Mouse (Mus musculus) right cerebral cortex, postnatal 36 days (tissue): ENCODE measurements around the gene Rplp0.
"Not testable (repeated sequence)": the region's sequence is repeated elsewhere in the genome, so short reads cannot be mapped to it uniquely, and the experiment has no call there.

ENCODE experiments used
- DNase-seq, 2 experiments: peaks; one replicate each; pipeline ENCODE4 v3.0.0; 2022; ENCODE audit warnings: low spot score in 2 of 2, mixed read lengths in 1 of 2

Rplp0 gene

DNA sequence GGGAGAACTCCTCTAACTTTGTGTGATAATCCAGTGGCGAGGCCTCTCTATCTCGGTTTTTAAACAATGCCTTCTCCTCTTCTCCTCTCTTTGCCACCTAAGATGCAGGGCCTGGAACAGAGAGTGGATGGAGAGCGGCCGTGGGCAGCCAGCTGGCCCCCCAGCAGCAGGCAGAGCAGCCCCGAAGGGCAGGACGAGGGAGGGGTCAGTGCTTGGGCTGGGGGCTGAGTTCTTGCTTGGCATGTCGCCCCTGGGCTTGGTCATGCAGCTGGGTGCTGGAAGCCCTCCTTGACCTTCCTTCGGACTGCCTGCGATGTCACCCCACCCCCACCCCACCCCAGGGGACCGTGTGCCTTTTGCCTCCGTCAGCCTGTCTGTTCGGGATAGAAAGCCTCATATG, 7.9 kb upstream of the Rplp0 start:
- no peak for DNase-seq

DNA sequence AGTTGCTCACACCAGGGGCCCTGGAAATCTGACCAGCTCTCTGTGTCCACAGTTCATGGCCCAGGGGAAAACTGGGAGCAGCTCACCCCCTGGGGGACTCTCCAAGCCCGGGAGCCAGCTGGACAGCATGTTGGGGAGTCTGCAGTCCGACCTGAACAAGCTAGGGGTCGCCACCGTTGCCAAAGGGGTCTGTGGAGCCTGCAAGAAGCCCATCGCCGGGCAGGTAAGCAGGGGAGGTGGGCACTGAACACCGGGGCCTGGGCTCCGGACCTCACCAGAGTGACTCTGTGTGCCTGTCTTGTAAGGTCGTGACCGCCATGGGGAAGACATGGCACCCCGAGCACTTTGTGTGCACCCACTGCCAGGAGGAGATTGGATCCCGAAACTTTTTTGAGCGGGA, 7.5 kb upstream of the Rplp0 start:
- no peak for DNase-seq

DNA sequence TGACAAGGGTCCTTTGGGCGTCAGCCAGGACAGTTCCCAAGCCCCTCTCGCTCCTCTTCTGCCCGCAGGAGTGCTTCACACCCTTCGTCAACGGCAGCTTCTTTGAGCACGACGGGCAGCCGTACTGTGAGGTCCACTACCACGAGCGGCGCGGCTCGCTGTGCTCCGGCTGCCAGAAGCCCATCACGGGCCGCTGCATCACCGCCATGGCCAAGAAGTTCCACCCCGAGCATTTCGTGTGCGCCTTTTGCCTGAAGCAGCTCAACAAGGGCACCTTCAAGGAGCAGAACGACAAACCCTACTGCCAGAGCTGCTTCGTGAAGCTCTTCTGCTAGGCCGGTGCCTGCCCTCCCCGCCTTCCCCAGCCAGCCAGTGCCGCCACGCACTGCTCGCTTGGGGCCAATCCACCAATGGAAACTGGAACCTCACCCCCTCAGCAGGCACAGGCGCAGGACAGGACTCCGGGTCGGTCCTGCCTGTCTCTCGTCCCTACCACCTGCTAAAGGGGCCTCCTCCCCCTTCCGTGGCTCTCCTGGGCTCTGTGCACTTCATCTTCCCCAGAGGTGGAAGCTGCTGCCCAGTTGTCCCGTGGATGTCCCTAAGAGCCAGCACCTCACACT, 5.4 kb upstream of the Rplp0 start:
- no peak for DNase-seq

DNA sequence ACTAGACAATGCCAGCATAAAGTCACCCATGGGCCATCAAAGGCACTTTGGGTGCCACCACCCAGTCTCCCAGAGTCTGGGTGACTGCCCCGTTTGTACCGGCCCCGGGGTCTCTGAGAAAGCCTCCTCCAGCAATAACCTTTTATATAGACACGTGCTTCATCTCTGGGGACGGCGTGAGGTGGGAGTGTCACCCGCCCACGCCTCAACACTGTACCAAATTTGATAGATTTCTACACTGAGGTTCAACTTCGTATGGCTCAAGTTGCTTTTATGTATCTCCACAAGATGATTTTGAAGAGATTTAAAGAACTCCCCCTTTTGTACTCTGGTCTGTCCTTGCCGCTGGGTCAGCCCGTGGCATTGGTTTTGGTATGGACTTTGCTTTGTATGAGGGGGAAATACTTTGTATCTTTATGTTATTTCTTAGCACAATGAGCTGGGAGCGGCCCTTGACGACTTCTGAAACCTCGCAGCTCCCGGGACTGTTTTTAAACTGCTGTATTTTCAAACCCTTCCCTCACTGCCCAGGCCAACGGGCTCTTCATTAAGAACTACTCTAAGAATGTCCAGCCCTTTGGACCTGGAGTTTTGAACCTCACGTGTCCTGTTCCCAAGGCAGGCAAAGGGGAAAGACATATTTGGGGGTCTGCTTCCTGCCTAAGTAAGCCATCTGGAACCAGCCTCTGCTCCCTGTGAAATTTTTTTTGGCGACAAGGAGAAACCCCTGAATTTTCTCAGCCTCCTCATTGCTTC, 4.6 kb upstream of the Rplp0 start:
- no peak for DNase-seq

DNA sequence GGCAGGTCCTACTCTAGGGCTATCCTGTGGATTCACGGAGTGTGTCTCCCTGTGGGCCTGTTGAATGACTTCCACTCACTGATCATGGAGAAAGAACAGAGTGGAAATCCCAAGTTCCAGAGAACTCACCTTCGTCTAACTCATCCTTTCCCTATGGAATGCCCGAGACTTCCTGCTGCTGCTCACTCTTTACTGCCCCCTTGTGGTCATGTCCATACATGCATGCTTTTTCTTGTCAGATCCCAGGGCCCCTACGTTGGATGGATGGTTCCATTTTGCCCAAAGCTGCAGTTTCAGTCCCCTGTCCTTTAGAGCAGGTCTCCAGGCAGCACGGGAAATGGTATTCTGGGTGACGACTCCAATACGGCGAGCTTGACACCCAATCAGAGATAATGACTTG, 3.0 kb upstream of the Rplp0 start:
- DNase-seq, result peak; percentile 38 to 43

DNA sequence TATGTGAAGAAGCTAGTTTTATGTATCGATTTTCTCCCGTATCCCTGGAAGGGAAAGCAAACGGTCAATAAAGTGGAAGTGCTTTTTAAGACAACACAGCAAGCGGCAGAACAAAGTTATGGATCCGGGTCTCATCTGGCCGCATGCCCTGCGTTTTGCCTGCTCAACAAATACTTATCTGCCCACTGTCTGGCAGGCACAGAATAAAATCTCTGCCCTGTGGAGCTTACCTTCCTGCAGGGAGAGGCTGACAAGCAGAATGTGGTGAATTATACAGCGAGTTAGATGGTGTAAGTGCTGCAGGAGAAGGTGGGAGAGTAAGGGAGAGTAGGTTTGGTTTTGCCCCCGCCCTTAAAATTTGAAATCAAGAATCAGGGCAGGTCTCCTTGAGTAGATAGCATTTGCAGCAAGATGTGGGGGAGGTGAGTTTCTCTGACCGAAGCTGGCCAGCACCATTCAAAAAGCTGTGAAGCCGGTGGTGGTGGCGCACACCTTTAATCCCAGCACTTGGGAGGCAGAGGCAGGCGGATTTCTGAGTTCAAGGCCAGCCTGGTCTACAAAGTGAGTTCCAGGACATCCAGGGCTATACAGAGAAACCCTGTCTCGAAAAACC, 979 bp upstream of the Rplp0 start:
- DNase-seq, result no peak

DNA sequence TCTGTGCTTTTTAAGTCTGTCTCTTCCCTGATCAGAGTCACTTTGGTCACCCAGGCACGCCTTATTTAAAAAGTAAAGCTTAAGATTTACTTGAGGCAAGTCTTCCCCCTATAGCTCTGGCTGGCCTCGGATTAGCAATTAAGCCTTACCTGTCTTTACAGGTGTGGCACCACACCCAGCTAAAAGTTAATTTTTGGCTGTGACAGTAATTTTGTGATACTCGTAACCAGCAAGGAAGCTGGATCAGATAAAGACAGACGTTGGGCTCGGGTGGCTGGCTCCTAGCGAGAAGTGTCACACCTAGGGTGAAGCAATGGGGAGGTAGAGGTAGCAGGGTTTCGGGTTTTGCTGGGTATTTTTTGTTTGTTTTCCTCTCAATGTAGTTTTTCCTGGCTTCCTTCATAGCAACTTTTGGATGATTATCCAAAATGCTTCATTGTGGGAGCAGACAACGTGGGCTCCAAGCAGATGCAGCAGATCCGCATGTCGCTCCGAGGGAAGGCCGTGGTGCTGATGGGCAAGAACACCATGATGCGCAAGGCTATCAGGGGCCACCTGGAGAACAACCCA, 1.2 kb downstream of the Rplp0 start:
- no peak for DNase-seq

DNA sequence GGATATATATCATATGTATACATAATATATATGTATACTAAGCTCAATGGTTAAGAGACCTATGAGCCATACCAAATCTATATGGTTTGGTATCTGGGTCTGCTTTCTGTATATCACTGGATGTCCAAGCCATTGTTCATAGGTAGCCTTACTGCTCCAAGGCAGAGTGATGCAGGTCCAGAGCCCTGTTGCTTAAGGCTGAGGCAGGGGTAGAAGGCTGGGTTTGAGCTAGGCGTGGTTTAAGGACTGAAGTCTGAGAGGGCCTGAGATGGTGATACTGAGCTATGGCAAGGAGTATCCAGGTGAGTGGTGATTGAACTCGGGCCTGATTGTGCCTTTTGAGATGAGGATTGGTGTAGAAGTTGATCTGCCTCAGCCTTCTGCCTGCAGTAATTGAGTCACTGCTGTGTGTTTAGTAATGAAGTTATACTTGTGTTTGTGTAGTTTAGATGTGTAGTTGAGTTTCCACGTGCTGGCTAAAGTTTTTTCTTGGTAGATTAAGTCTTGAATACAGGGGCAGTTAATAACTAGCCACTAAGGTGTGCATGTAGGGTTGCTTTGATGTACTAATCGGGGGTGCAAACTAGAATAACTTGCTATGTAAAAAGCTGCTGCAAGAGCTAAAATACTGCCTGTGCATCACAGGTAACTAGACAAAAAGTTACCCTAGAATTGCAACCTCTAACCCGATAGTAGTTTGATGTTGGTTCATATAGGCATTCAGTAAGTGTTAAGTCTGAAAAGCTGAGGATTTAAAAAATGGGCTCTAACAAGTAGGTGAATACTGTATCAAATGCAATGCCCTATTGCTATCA, 4.7 kb downstream of the Rplp0 start:
- DNase-seq, result no peak

DNA sequence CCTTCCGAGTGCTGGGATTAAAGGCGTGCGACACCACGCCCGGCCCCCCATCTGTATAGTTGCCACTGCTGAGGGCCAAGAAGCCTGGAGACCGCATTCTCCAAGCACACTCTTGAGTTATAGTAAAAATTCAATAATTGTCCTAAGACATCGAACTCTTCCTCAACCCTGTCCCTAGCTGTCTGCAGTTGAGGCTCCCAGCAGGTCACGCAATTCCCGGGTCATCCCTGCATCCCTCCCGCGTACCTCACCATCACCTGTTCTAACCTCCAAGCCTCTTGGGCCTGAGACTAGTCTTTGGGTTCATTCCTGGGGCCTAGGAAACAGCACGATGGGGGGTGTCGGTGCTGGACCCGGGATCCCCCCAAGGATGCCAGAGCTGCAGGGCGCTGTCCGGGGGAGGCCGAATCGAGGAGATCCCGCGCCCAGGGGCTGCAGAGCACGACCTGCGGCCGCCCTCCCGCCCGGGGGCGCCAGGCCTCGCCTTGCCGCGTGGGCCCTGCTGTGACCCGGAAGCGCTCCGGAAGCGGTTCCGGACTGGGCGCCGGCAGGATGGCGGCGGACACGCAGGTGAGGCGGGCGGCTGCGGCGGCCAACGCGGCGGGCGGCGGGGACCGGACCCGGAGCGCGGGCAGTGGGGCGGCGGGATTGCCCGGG, 5.6 kb downstream of the Rplp0 start, which contains the start of gene Gcn1l1:
Gcn1l1 (plus strand) TSS at position 518 of the 657 bp plus-strand sequence.
- peak; percentile 56 to 61 for DNase-seq

DNA sequence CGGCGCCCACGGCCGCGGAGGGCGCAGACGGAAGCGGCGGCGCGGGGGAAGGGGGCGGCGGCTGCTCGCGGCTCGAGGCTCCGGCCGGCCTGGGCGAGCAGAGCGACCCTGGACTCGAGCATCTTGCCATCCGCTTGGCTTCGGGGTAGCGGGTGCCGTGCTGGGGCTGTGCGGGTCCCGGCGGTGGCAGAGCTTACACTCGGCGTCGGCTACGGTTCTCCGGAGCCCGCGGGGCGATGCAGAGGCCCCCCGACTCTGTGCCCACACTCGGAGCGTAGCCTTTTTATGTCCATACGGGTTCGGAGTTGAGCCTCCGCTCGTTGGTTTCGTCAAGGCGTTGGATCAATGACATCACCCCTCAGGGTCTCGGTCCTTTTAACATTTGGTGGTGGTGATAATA, 6.1 kb downstream of the Rplp0 start:
- DNase-seq, result no peak

DNA sequence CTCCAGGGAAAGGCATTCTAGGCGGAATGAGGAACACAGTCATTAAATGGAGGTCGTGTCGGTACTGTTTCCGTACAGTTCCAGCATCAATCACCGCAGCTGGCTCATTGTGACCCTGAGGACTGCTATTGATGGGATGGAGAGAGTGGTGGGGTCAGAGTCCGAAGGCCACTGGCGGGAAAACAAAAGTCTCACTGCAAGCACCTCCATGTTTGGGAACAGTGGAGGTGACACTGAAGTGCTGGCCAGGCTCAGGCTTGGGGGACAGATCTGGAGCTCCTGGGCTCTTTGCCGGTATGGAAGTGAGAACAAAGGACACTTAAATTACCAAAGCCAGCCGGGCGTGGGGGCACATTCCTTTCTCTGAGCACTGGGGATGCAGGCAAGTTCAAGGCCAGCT, 9.4 kb downstream of the Rplp0 start:
- DNase-seq, result no peak

DNA sequence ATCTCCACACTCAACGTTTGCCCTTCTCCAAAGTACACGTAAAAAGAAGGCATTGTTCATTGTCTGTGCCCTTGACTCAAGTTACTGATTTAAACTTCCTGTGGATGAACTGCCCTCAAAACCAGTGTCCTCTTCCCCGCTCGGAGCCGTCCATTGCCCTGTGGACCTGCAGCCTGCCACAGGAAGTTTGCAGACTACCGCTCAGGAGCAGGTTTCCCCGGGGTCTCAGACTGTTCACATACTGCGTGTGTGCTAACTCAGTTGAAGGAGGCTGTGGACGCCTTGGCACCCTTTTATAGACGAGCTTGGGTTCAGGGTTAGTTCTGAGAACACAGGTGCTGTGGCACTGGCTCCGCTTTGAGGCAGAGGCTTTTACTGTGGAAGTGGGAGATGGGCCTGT, 10.0 kb downstream of the Rplp0 start:
- no peak for DNase-seq

DNA sequence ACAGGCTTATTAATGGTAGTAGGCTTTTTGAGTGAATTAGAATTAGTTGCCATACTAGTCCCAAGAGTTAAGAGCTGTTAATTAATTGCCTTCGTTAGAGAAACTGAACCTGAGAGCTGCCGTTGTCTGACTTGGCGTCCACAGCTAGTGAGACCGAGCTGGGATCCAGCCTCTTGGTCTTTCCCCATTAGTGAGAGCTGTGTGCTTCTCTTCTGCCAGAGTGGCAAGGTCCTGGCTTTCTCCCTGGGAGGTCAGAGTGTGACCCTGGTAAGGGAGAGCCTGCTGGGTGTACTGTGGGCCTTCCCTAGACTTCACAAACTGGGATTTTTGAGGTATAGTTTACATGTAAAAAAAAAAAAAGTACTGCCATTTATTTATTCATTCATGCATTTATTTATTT, 10.5 kb downstream of the Rplp0 start:
- no peak for DNase-seq

DNA sequence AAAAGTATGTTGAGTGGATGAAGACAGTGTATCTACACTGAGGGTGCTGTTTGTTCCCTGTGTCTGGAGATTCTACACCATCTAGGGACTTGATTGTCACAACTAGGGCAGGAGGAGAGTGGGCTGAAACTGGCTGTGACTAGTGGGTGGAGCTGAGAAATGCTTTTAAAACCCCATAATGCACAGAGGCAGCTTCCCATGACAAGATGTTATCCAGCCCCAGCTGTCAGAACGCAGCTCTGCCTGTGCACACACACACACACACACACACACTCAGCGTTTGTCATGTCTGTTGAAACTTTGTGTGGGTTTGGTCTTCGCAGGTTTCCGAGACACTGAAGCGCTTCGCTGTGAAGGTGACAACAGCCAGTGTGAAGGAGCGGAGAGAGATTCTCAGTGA, 11.8 kb downstream of the Rplp0 start:
- peak; percentile 75 to 85 for DNase-seq

DNA sequence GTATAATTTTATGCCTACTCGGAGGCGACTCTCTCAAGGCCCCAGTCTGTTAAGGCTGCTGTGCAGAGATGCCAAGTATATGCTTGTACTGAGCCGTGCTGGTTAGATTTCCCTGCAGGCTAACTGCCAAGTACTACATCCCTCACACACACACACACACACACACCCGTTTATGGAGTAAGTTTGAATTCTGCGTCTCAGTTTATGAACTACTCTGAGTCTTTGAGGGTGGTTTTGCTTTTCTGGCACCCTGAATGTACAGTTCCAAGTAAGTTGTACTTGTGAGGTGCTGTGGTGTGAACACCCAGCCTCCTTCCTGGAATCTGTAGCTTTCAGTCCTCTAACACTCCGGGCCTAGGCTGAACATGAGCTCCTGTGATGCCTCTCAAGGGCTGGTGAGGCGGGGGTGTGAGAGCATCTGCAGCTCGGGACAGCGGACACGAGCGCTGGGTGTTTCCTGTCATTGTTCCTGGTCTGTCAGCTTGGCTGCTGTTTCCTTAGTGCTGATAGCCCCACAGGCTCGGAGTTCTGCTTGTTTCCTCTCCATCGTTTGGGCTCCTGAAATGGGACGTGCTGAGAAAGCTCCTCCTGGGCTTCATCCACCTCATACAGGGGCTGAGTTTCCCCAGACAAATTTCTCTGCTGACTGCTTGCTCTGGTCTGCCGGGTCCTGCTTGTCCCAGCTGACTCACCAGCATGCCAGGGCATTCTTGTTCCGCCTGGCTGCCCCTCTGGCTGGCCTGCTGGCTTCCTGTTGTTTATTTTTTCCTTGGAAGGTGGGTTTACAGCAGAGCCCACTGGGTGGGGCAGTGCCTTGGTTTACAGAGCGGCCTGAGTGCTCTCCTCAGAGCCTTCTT, 13.6 kb downstream of the Rplp0 start:
- peak; percentile 36 to 52 for DNase-seq

DNA sequence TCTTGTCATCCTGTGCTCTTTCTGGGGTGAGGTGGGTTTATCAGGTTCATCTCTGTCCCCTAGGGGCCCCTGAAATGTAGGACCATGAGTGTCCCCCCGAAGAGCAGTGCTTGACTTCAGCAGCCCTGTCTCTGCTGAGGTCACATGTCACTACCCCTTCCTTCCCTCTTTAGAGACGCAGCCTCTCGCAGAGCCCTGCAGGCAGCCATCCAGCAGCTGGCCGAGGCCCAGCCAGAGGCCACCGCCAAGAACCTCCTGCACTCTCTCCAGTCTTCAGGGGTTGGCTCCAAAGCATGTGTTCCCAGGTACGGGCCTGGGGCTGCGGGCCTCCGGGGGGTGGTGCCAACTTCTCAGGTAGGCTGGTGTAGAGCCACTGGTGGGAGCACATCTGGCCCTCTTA, 15.7 kb downstream of the Rplp0 start:
- DNase-seq, result no peak

DNA sequence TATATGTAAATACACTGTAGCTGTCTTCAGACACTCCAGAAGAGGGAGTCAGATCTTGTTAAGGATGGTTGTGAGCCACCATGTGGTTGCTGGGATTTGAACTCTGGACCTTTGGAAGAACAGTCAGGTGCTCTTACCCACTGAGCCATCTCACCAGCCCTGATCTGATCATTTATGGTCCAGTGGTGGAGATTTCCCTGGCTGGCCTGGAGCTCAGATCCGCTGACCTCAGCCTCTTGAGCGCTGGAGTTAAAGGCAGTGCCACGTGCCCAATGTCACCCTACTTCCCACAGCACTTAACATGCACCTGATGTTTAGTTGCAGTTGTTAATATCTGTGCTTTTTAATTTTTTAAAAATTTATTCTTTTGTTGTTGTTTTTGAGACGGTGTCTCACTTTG, 18.4 kb downstream of the Rplp0 start:
- not testable (repeated sequence) for DNase-seq

DNA sequence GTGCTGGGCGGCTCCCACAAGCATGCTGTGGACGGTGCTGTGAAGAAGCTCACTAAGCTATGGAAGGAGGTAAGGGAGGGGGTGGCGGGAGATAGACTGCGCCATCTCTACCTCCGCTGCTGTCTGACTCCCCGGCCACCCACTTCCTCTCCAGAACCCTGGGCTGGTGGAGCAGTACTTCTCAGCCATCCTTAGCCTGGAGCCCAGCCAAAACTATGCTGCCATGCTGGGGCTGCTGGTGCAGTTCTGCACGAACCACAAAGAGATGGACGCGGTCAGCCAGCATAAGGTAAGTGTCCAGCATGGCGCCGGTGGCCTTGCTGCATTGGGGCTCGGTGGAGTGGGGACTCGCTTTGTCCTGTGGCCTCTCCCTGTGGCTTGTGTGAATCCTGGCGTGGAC, 19.7 kb downstream of the Rplp0 start:
- no peak for DNase-seq

DNA sequence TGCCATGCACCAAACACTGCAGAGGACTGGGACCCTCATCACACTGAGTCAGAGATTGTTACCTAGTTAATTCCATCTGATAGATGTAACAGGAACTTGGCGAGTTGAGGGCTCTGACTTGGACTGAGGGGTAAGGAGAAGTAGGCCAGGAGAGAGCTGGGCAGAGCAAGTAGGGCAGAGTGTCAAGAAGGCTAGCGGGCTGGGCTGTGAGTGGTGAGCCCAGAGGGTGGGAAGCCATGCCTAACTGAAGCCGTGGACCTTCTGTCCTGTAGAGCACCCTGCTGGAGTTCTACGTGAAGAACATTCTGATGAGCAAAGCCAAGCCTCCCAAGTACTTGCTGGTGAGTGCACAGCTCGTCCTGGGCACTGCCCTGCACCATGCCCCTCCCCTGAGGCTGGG, 20.1 kb downstream of the Rplp0 start:
- no peak for DNase-seq

DNA sequence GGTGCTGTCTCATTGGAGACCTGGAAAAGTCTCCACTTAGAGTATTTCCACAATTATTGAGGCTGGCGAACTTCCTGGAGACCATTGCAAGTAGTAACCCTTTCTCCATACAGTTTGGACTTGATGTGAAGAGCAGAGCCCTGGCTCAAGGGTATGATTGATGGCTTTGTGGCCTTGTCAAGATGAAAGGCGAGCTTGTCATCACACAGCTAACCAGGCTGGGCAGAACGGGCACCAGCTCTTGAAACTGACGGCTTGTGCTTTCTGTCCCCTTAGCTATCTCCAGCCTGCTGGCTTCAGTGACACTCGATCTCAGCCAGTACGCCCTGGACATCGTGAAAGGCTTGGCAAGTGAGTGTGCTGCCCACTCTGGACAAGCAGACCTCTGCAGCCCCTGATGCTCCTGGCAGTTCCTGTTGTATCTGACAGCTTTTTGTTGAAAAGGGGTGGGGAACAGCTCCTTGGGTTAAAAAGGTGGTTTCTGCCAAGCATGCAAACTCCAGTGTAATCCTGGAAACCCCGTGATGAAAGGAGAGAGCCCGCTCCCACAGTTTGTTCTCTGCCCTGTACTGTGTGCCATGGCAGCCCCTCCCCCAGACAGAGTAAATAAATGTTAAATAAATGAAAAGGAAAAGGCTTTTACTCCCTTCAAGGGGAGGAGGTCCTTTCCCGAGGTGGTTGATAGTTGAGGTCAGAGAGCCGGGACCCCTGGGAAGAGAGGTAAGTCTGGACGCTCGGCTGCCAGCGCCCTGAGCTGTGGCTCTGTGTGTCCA, 21.1 kb downstream of the Rplp0 start:
- DNase-seq, result no peak
